Mouse (Mus musculus): ENCODE measurements around the gene Shank2. TPM values are rescaled to one million over a fixed set of nuclear protein-coding genes. Genes with fewer than 3 reads are reported as not detected.

Gene Shank2
- polyA plus RNA-seq, 1 experiment from 2014 or later, result 7.9 TPM

- H3K9me3 ChIP-seq, result no peaks in the 10 kb centered on the region
- H3K27ac ChIP-seq (replicated peaks), result no peak overlapping the region
- H3K27me3 ChIP-seq, result no peaks in the 10 kb centered on the region
- peaks cover 10% of the 10 kb centered on the region for H3K4me1 ChIP-seq
- no peak overlapping the region for H3K4me3 ChIP-seq
- peaks cover 16% of the 10 kb centered on the region; the same call in 1 of the 2 replicates for H3K36me3 ChIP-seq
- H3K4me2 ChIP-seq (replicated peaks), result no peak overlapping the region
- H3K9ac ChIP-seq (replicated peaks), result no peak overlapping the region
- no peak for ATAC-seq (replicated peaks)
- WGBS, result 85% methylated on average over 2 of the region's 2 CpGs
These were observed 406.8 kb downstream of the Shank2 start for GRCm38 (mm10) chr7:144408464-144409000.

DNA sequence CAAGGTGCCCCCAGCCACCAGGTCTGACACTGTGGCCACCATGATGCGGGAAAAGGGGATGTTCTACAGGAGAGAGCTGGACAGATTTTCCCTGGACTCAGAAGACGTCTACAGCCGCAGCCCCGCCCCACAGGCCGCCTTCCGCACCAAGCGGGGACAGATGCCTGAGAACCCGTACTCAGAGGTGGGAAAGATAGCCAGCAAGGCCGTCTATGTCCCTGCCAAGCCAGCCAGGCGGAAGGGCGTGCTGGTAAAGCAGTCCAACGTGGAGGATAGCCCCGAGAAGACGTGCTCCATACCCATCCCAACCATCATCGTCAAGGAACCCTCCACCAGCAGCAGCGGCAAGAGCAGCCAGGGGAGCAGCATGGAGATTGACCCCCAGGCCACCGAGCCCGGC lies 408.0 kb downstream of the Shank2 start:
- Histone ChIP-seq H3K4me3 (no peak overlapping the region), H3K9ac (replicated peaks) (no peak overlapping the region), H3K4me1 (peaks cover 10% of the 10 kb centered on the region), H3K27me3 (no peaks in the 10 kb centered on the region), H3K4me2 (replicated peaks) (no peak overlapping the region), H3K27ac (replicated peaks) (no peak overlapping the region), H3K9me3 (no peaks in the 10 kb centered on the region), H3K36me3 (peaks cover 16% of the 10 kb centered on the region; the same call in 1 of the 2 replicates)
- WGBS, result 84% methylated on average over 18 of the region's 18 CpGs
- ATAC-seq (replicated peaks), result no peak

GRCm38 (mm10) chr7:144411967-144412906 lies 410.5 kb downstream of the Shank2 start:
- Histone ChIP-seq H3K27ac (replicated peaks) (no peak overlapping the region), H3K4me1 (peaks cover 16% of the 10 kb centered on the region), H3K9ac (replicated peaks) (no peak overlapping the region), H3K4me2 (replicated peaks) (no peak overlapping the region), H3K36me3 (peaks cover 16% of the 10 kb centered on the region; the same call in 1 of the 2 replicates), H3K4me3 (no peak overlapping the region), H3K9me3 (no peaks in the 10 kb centered on the region), H3K27me3 (no peaks in the 10 kb centered on the region)
- no peak for ATAC-seq (replicated peaks)
- 37% methylated on average over 22 of the region's 22 CpGs for WGBS

- 78% methylated on average over 5 of the region's 5 CpGs for WGBS
- Histone ChIP-seq H3K9ac (replicated peaks) (no peak overlapping the region), H3K4me3 (no peak overlapping the region), H3K4me2 (replicated peaks) (no peak overlapping the region), H3K27me3 (no peaks in the 10 kb centered on the region), H3K27ac (replicated peaks) (no peak overlapping the region), H3K9me3 (no peaks in the 10 kb centered on the region), H3K4me1 (peaks cover 30% of the 10 kb centered on the region), H3K36me3 (peaks cover 15% of the 10 kb centered on the region; the same call in 1 of the 2 replicates)
- no peak for ATAC-seq (replicated peaks)
These were observed 412.9 kb downstream of the Shank2 start for GRCm38 (mm10) chr7:144414632-144415031.

- H3K4me2 ChIP-seq (replicated peaks), result no peak overlapping the region
- 0 out of 2 replicates have a peak, but pooled peaks cover 5% of the 10 kb centered on the region for H3K36me3 ChIP-seq
- 79% methylated on average over 4 of the region's 4 CpGs for WGBS
- H3K9me3 ChIP-seq, result no peaks in the 10 kb centered on the region
- H3K27me3 ChIP-seq, result no peaks in the 10 kb centered on the region
- H3K4me3 ChIP-seq, result no peak overlapping the region
- peaks cover 33% of the 10 kb centered on the region for H3K4me1 ChIP-seq
- H3K9ac ChIP-seq (replicated peaks), result no peak overlapping the region
- no peak for ATAC-seq (replicated peaks)
- no peak overlapping the region for H3K27ac ChIP-seq (replicated peaks)
These were observed 414.1 kb downstream of the Shank2 start for GRCm38 (mm10) chr7:144415795-144416194.

GRCm38 (mm10) chr7:144417234-144417633 lies 415.5 kb downstream of the Shank2 start:
- peak; percentile 44 for ATAC-seq (replicated peaks)
- H3K9me3 ChIP-seq, result no peaks in the 10 kb centered on the region
- H3K36me3 ChIP-seq, result no peaks in the 10 kb centered on the region
- H3K27me3 ChIP-seq, result no peaks in the 10 kb centered on the region
- H3K27ac ChIP-seq (replicated peaks), result peak overlapping the region; percentile 80
- H3K4me2 ChIP-seq (replicated peaks), result no peak overlapping the region
- 36% methylated on average over 2 of the region's 2 CpGs for WGBS
- peaks cover 27% of the 10 kb centered on the region for H3K4me1 ChIP-seq
- H3K9ac ChIP-seq (replicated peaks), result no peak overlapping the region; the same call in 1 of the 2 replicates
- H3K4me3 ChIP-seq, result no peak overlapping the region

DNA sequence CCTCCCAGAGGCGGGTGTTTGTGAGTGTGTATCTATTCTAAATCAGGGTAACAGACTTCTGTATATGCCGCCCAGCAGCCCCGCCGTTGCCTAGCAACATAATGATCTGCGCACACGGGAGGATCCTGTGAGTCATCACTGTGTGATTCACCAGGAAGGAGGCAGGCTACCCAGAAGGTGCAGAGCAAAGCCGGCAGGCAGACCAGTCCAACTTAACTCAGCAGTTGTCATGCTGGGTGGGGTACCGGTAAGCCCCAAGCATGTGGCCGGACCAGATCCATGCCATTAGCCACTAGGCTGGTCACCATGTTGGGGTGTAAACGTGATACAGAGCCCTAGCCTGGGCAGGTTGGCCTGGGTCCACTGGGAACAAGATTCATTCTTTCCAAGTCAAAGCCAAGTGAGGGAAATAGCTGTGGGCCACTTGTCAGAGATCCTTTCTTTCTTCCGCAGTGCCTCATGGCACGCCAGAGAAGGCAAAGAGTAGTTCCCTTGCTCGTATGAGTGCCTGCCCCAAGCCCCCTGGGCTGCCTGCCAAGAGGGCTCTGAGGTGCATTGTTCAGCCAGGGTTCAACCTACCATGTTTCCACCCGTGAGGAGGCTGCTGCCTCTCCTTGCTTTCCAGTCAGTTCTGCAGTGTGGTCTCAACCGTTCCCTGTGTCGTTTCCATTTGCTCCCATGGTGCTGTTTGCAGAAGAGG lies 416.1 kb downstream of the Shank2 start:
- H3K27me3 ChIP-seq, result no peaks in the 10 kb centered on the region
- no peaks in the 10 kb centered on the region for H3K36me3 ChIP-seq
- no peaks in the 10 kb centered on the region for H3K9me3 ChIP-seq
- ATAC-seq (replicated peaks), result peak; percentile 89
- peak overlapping the region; percentile 80 for H3K27ac ChIP-seq (replicated peaks)
- peaks cover 23% of the 10 kb centered on the region for H3K4me1 ChIP-seq
- WGBS, result 11% methylated on average over 16 of the region's 16 CpGs
- H3K9ac ChIP-seq (replicated peaks), result no peak overlapping the region
- H3K4me3 ChIP-seq, result no peak overlapping the region
- H3K4me2 ChIP-seq (replicated peaks), result peak overlapping the region; percentile 23

DNA sequence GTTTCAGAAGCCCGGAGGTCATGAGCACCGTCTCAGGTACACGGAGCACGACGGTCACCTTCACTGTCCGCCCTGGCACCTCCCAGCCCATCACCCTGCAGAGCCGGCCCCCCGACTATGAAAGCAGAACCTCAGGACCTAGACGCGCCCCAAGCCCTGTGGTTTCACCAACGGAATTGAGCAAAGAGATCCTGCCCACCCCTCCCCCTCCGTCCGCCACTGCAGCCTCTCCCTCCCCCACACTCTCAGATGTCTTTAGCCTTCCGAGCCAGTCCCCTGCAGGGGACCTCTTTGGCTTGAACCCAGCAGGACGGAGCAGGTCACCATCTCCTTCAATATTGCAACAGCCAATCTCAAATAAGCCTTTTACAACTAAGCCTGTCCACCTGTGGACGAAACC lies 418.8 kb downstream of the Shank2 start:
- no peaks in the 10 kb centered on the region for H3K27me3 ChIP-seq
- H3K4me3 ChIP-seq, result no peak overlapping the region
- no peaks in the 10 kb centered on the region for H3K36me3 ChIP-seq
- ATAC-seq (replicated peaks), result no peak
- H3K4me2 ChIP-seq (replicated peaks), result no peak overlapping the region
- H3K9me3 ChIP-seq, result no peaks in the 10 kb centered on the region
- H3K27ac ChIP-seq (replicated peaks), result no peak overlapping the region
- peaks cover 26% of the 10 kb centered on the region for H3K4me1 ChIP-seq
- H3K9ac ChIP-seq (replicated peaks), result no peak overlapping the region
- 26% methylated on average over 16 of the region's 16 CpGs for WGBS

DNA sequence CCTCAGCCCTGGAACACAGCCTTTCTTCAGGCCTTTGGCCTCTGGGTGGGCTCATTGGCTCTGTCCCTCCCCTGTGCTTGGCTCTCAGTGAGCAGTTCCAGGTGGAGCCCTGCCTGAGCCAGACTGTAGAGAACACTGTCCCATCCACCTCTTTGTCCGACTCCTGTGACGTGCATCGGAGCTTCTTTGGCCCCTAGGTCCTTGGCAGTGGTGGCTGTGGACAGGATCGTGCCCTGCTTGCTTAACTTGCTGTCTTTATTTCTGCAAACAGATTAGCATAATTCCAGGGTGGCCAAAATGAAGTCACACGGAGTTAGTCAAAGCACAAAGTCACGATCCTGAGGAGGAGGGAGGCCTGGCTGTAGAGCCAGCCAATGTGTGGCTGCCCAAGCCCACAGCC lies 419.8 kb downstream of the Shank2 start:
- no peak overlapping the region for H3K9ac ChIP-seq (replicated peaks)
- ATAC-seq (replicated peaks), result no peak
- H3K9me3 ChIP-seq, result no peaks in the 10 kb centered on the region
- 67% methylated on average over 6 of the region's 6 CpGs for WGBS
- no peak overlapping the region for H3K4me2 ChIP-seq (replicated peaks)
- peaks cover 26% of the 10 kb centered on the region for H3K4me1 ChIP-seq
- H3K27me3 ChIP-seq, result no peaks in the 10 kb centered on the region
- H3K36me3 ChIP-seq, result no peaks in the 10 kb centered on the region
- H3K27ac ChIP-seq (replicated peaks), result no peak overlapping the region
- no peak overlapping the region for H3K4me3 ChIP-seq

DNA sequence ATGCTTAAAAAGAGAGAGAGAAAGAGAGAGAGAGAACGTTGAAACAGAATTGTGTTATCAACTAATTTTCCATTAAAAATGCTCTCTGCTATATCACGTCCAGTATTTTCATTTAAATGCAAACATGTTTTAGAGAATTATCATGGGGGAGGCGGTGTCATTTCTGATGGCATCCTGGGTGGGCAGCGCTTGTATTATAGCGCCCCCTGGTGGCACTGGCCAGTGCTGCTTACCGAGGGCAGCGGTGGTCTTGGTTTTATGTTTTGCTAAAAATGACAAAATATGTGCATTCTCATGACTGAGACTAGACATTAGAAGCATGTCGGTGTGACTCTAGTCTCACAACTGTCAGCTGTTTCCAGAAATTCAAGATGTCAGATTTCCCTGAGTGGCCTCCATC lies 424.2 kb downstream of the Shank2 start:
- H3K9me3 ChIP-seq, result no peaks in the 10 kb centered on the region
- 6% methylated on average over 8 of the region's 8 CpGs for WGBS
- no peak overlapping the region for H3K9ac ChIP-seq (replicated peaks)
- no peaks in the 10 kb centered on the region for H3K36me3 ChIP-seq
- no peaks in the 10 kb centered on the region for H3K27me3 ChIP-seq
- no peak overlapping the region for H3K4me3 ChIP-seq
- H3K4me2 ChIP-seq (replicated peaks), result no peak overlapping the region
- no peak overlapping the region for H3K27ac ChIP-seq (replicated peaks)
- peak; percentile 56; the same call in 1 of the 2 replicates for ATAC-seq (replicated peaks)
- H3K4me1 ChIP-seq, result peaks cover 3% of the 10 kb centered on the region; the same call in 1 of the 2 replicates

- Histone ChIP-seq H3K9ac (replicated peaks) (no peak overlapping the region), H3K4me2 (replicated peaks) (no peak overlapping the region), H3K4me1 (peaks cover 3% of the 10 kb centered on the region; the same call in 1 of the 2 replicates), H3K9me3 (no peaks in the 10 kb centered on the region), H3K4me3 (no peak overlapping the region), H3K27me3 (no peaks in the 10 kb centered on the region), H3K36me3 (no peaks in the 10 kb centered on the region), H3K27ac (replicated peaks) (no peak overlapping the region)
- 0 out of 2 replicates have a peak, but pooled peaks have one; percentile 23 for ATAC-seq (replicated peaks)
- WGBS, result 86% methylated on average over 3 of the region's 3 CpGs
These were observed 424.9 kb downstream of the Shank2 start for GRCm38 (mm10) chr7:144426594-144426993.

DNA sequence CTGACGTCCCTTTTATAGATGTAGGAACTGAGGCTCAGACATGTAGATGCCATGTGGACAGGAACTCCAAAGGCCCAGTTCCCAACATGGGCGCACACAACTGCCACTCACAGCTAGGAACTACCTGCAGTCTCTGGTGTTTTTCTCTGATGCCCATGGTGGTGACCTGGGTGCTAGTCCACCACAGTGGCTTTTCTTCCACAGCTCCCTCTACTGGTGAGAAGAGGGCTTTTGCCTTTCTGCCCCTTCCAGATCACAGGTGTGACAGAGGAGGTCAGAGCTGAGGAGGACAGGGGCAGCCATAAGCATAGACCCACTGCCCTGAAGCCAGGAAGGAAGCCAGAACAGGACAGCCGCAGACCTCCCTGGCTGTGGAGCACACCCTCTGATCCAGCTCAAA lies 425.7 kb downstream of the Shank2 start:
- Histone ChIP-seq H3K4me2 (replicated peaks) (no peak overlapping the region), H3K9me3 (no peaks in the 10 kb centered on the region), H3K4me3 (no peak overlapping the region), H3K9ac (replicated peaks) (no peak overlapping the region), H3K4me1 (peaks cover 3% of the 10 kb centered on the region; the same call in 1 of the 2 replicates), H3K27me3 (no peaks in the 10 kb centered on the region), H3K36me3 (no peaks in the 10 kb centered on the region), H3K27ac (replicated peaks) (no peak overlapping the region)
- no peak for ATAC-seq (replicated peaks)
- WGBS, result 83% methylated on average over 3 of the region's 3 CpGs
